Mouse (Mus musculus) heart, postnatal 0 days (tissue): Measurements from ENCODE around the gene Abca14.

Experiments used
- CTCF ChIP-seq: IDR thresholded peaks from 2 replicates; pipeline ENCODE4 v1.5.1; 2016; ENCODE audit warnings: antibody characterized with exemption, control low read depth, low read depth
- EP300 ChIP-seq: IDR thresholded peaks from 2 replicates; pipeline ENCODE4 v1.6.1; 2016; ENCODE audit warnings: antibody characterized with exemption, low read depth

DNA sequence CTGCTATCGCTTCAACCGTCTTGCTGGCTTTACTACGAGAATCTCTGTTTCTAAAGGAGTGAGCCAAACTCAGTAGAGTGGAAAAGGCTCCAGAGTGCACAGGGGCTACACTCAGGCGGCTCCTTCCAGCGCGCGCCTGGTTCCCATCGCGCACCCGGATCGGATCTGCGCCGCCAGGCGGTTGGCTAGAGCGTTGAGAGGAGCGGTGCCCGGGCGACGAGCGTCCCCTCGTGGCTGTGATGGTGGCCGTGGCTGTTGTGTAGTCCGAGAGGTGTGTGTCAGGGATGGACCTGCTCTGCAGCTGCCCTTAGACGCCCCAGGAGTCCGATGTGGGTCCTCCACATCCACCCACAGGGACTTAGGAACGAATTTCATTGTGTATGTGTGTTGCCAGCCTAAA, at the start of gene Abca14:
- TF ChIP-seq CTCF, result peak; percentile 98
- TF ChIP-seq EP300, result no peak
